Mouse (Mus musculus): ENCODE results near the gene Aunip.

GRCm38 (mm10) chr4:134523447-134523846 lies 12.6 kb downstream of the Aunip start:
- TF ChIP-seq CTCF (IDR thresholded peaks at IDR 0.05; ENCODE audit: insufficient read depth, low read depth, low read length) (no peak), POLR2A (IDR thresholded peaks at IDR 0.05; ENCODE audit: insufficient read depth, low read depth, low read length) (no peak)
